9 mouse cellular contexts compared by ENCODE assay signal in the genomic region with DNA sequence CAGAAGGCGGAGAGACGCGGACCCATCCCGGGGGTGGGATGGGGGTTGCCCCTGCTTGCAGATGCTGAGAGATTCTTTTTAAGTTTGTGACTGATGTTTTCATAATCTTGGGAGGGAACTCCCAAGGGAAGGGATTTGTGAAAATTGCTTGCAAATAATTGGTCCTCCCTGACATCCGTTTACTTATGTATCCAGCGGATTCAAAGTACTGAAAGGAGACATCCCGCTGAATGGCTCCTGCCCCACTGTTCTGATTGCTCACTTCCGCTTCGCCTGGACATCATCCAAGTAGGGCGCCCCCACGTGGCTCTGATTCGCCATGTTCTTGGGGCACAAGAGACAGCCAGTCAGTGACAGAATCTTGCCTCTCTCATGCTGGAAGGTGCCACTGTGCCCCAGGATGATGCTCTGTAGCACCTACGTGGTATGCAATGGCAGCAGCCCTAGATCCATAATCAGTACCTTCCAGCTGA.
A peak's percentile ranks its signal among the peaks of the same experiment; 100 is the strongest.
DNase-seq lines count a peak whose midpoint lies in the region; ATAC-seq and TF ChIP-seq lines count a peak whose summit lies in the region.
"Had no signal": no experiment of that assay in that cellular context is flagged by ENCODE, and none has a peak within 500 bp of the region (broad histone marks: within the 10 kb centered on the region; RNA-seq: fewer than 3 reads in every experiment).

No protein-coding gene starts in this region.

- H3K4me2 ChIP-seq in forebrain, embryonic 13.5 days, result peak overlapping the region; percentile 94
- H3K4me2 ChIP-seq in heart, postnatal 0 days (ENCODE audit: low read depth, low read length), result peak overlapping the region; percentile 77
- H3K4me2 ChIP-seq in liver, embryonic 13.5 days, result peak overlapping the region; percentile 51

- TF ChIP-seq CTCF in heart, postnatal 0 days (IDR thresholded peaks at IDR 0.05; ENCODE audit: low read depth), result peak; percentile 74

- peak; percentile 31 for ATAC-seq in forebrain, embryonic 13.5 days
- ATAC-seq in heart, postnatal 0 days (ENCODE audit: insufficient read depth, low read depth), result peak; percentile 61
- no peak for ATAC-seq in liver, embryonic 13.5 days (ENCODE audit: low read depth)
- ATAC-seq: Patski had no signal

- peak; percentile 45 for DNase-seq in A20 (ENCODE audit: low read depth, low spot score)
- peak; percentile 91 for DNase-seq in brain, adult 2 months (ENCODE audit: low read depth, low spot score)
- DNase-seq in heart, postnatal 0 days (ENCODE audit: low spot score), result peak; percentile 77
- peak; percentile 81 to 91 for DNase-seq in kidney, postnatal 36 days
- peak; percentile 17 for DNase-seq in liver, embryonic 13.5 days
- peak; percentile 94 for DNase-seq in naive thymus-derived CD4-positive, alpha-beta T cell, adult 2 months (ENCODE audit: low read depth)
- peak; percentile 73 to 86 for DNase-seq in spleen, postnatal 4 days (ENCODE audit: low spot score in 2 of 2)

- peak overlapping the region; percentile 70 for H3K9ac ChIP-seq in forebrain, embryonic 13.5 days
- H3K9ac ChIP-seq in heart, postnatal 0 days (replicated peaks; ENCODE audit: low read depth, low read length), result peak overlapping the region; percentile 41
- no peak overlapping the region for H3K9ac ChIP-seq in liver, embryonic 13.5 days

- H3K9me3 ChIP-seq in forebrain, embryonic 13.5 days (replicated peaks), result no peaks in the 10 kb centered on the region
- no peaks in the 10 kb centered on the region for H3K9me3 ChIP-seq in heart, postnatal 0 days (replicated peaks; ENCODE audit: control insufficient read depth, low read length)
- no peaks in the 10 kb centered on the region for H3K9me3 ChIP-seq in liver, embryonic 13.5 days (replicated peaks)

- H3K36me3 ChIP-seq in forebrain, embryonic 13.5 days (ENCODE audit: poor library complexity, severe bottlenecking), result no peaks in the 10 kb centered on the region
- H3K36me3 ChIP-seq in heart, postnatal 0 days (replicated peaks; ENCODE audit: control insufficient read depth, insufficient read depth, low read length), result no peaks in the 10 kb centered on the region
- H3K36me3 ChIP-seq in liver, embryonic 13.5 days, result no peaks in the 10 kb centered on the region

- WGBS in forebrain, embryonic 13.5 days, result under 1% methylated on average over 13 of the region's 13 CpGs
- WGBS in heart, postnatal 0 days, result under 1% methylated on average over 13 of the region's 13 CpGs
- WGBS in liver, embryonic 13.5 days (ENCODE audit: insufficient replicate concordance), result under 1% methylated on average over 13 of the region's 13 CpGs

- peak overlapping the region; percentile 45 for H3K4me3 ChIP-seq in forebrain, embryonic 13.5 days
- peak overlapping the region; percentile 48 for H3K4me3 ChIP-seq in heart, postnatal 0 days (ENCODE audit: low read depth, low read length)
- H3K4me3 ChIP-seq in liver, embryonic 13.5 days (replicated peaks), result peak overlapping the region; percentile 37

- H3K4me1 ChIP-seq in forebrain, embryonic 13.5 days, result peaks cover 42% of the 10 kb centered on the region
- peaks cover 13% of the 10 kb centered on the region for H3K4me1 ChIP-seq in heart, postnatal 0 days (ENCODE audit: control insufficient read depth, insufficient read depth)
- H3K4me1 ChIP-seq in liver, embryonic 13.5 days (replicated peaks), result no peaks in the 10 kb centered on the region; the same call in 1 of the 2 replicates

- no peak for TF ChIP-seq EP300 in heart, postnatal 0 days (IDR thresholded peaks at IDR 0.05; ENCODE audit: low read depth)

- no peak overlapping the region for H3K27ac ChIP-seq in forebrain, embryonic 13.5 days
- H3K27ac ChIP-seq in heart, postnatal 0 days (ENCODE audit: low read depth), result no peak overlapping the region
- H3K27ac ChIP-seq in liver, embryonic 13.5 days, result no peak overlapping the region

- peaks cover 65% of the 10 kb centered on the region for H3K27me3 ChIP-seq in forebrain, embryonic 13.5 days
- H3K27me3 ChIP-seq in heart, postnatal 0 days (ENCODE audit: control insufficient read depth, insufficient read depth, low read length), result peaks cover 67% of the 10 kb centered on the region
- peaks cover 70% of the 10 kb centered on the region for H3K27me3 ChIP-seq in liver, embryonic 13.5 days

Comparison
In these comparisons a context has a peak if more than half of its experiments do, and no peak if none do; other contexts are left out.
1. DNase-seq: peak in every context shown above with its lines; median percentile 94 in naive thymus-derived CD4-positive, alpha-beta T cell, adult 2 months; 91 in brain, adult 2 months; 86 in kidney, postnatal 36 days; 80 in spleen, postnatal 4 days; 77 in heart, postnatal 0 days; 45 in A20; 17 in liver, embryonic 13.5 days.